Mouse (Mus musculus) liver, embryonic 14.5 days (tissue): ENCODE data around the gene Akr1d1.

Source experiments
- CTCF ChIP-seq: IDR thresholded peaks from 2 replicates; pipeline ENCODE4 v1.5.1; 2016; ENCODE audit warnings: antibody characterized with exemption, low read depth, control low read depth
- EP300 ChIP-seq: IDR thresholded peaks from 2 replicates; pipeline ENCODE4 v1.6.1; 2016; ENCODE audit warnings: antibody characterized with exemption, low read depth

GRCm38 (mm10) chr6:37529940-37530339, at the start of gene Akr1d1:
- no peak for TF ChIP-seq CTCF
- no peak for TF ChIP-seq EP300
